Mouse (Mus musculus) hindbrain, embryonic 10.5 days (tissue): ENCODE data around the gene Hook2. TPM values are rescaled to one million over a fixed set of nuclear protein-coding genes. Genes with fewer than 3 reads are reported as not detected.

Experiments
- DNase-seq: peaks from one replicate; pipeline ENCODE4 v3.0.0-alpha.2; 2017; ENCODE audit warnings: low spot score
- H3K27ac ChIP-seq: fragments of 300-500 bp; sonication (generic); 2 replicates; pipeline ENCODE4 v1.5.1; 2016; ENCODE audit warnings: mild to moderate bottlenecking, moderate library complexity
- H3K27me3 ChIP-seq: fragments of 300-500 bp; sonication (generic); 2 replicates; pipeline ENCODE4 v1.6.1; 2016; ENCODE audit warnings: mild to moderate bottlenecking; ENCODE audit not compliant: poor library complexity, insufficient read depth, severe bottlenecking
- H3K36me3 ChIP-seq: fragments of 300-500 bp; sonication (generic); 2 replicates; pipeline ENCODE4 v1.6.1; 2016; ENCODE audit warnings: mild to moderate bottlenecking, moderate library complexity
- H3K4me1 ChIP-seq: fragments of 300-500 bp; sonication (generic); replicated peaks from 2 replicates; pipeline ENCODE4 v1.6.1; 2016; ENCODE audit warnings: mild to moderate bottlenecking
- H3K4me3 ChIP-seq: fragments of 300-500 bp; sonication (generic); 2 replicates; pipeline ENCODE4 v1.5.1; 2016; ENCODE audit warnings: mild to moderate bottlenecking, moderate library complexity
- H3K9me3 ChIP-seq: fragments of 300-500 bp; sonication (generic); 2 replicates; pipeline ENCODE4 v1.6.1; 2016; ENCODE audit warnings: mild to moderate bottlenecking, moderate library complexity
- WGBS: fragments of 180-500 bp; shearing (Covaris S2); methylation state at CpG from one replicate; pipeline ENCODE4 v1.1.7; 2016; 5-methylcytosine and 5-hydroxymethylcytosine counted together
- polyA plus RNA-seq: library from polyadenylated mRNA; unstranded; fragments of >200 nt; fragmentation: Nextera tagmentation; extraction: Ambion mirVana; gene quantifications from 2 replicates; pipeline ENCODE4 v1.2.1, GENCODE M21; 2016

The Hook2 gene
- polyA plus RNA-seq, 1 experiment from 2014 or later, result 14.5 TPM

GRCm38 (mm10) chr8:84965731-84966291 lies 24.6 kb upstream of the Hook2 start:
- H3K9me3 ChIP-seq, result no peaks in the 10 kb centered on the region
- DNase-seq, result peak; percentile 95
- under 1% methylated on average over 41 of the region's 41 CpGs for WGBS
- H3K4me1 ChIP-seq, result peaks cover 47% of the 10 kb centered on the region
- peak overlapping the region; percentile 89 for H3K27ac ChIP-seq
- H3K4me3 ChIP-seq, result peak overlapping the region; percentile 80
- peaks cover 33% of the 10 kb centered on the region for H3K36me3 ChIP-seq
- no peaks in the 10 kb centered on the region for H3K27me3 ChIP-seq

- H3K4me3 ChIP-seq, result peak overlapping the region; percentile 80; the same call in 1 of the 2 replicates
- 52% methylated on average over 3 of the region's 3 CpGs for WGBS
- H3K9me3 ChIP-seq, result no peaks in the 10 kb centered on the region
- H3K4me1 ChIP-seq, result peaks cover 55% of the 10 kb centered on the region
- H3K27me3 ChIP-seq, result no peaks in the 10 kb centered on the region
- peaks cover 33% of the 10 kb centered on the region for H3K36me3 ChIP-seq
- 0 out of 2 replicates have a peak overlapping the region, but pooled peaks have one; percentile 89 for H3K27ac ChIP-seq
- DNase-seq, result no peak
Observed at GRCm38 (mm10) chr8:84966603-84967002, 23.8 kb upstream of the Hook2 start.

- WGBS, result 89% methylated on average over 13 of the region's 13 CpGs
- H3K4me1 ChIP-seq, result peaks cover 55% of the 10 kb centered on the region
- H3K9me3 ChIP-seq, result no peaks in the 10 kb centered on the region
Observed at GRCm38 (mm10) chr8:84967532-84968304, 22.7 kb upstream of the Hook2 start.

GRCm38 (mm10) chr8:84968650-84969049 lies 21.8 kb upstream of the Hook2 start:
- H3K9me3 ChIP-seq, result no peaks in the 10 kb centered on the region
- peaks cover 38% of the 10 kb centered on the region for H3K36me3 ChIP-seq
- peak overlapping the region; percentile 89 for H3K4me3 ChIP-seq
- WGBS, result 24% methylated on average over 2 of the region's 2 CpGs
- H3K27ac ChIP-seq, result peak overlapping the region; percentile 99
- H3K27me3 ChIP-seq, result no peaks in the 10 kb centered on the region
- no peak for DNase-seq
- peaks cover 55% of the 10 kb centered on the region for H3K4me1 ChIP-seq

More at GRCm38 (mm10) chr8:84967532-84968304, 22.7 kb upstream of the Hook2 start:
- peaks cover 33% of the 10 kb centered on the region for H3K36me3 ChIP-seq
- no peak overlapping the region; the same call in 1 of the 2 replicates for H3K27ac ChIP-seq
- no peaks in the 10 kb centered on the region for H3K27me3 ChIP-seq
- H3K4me3 ChIP-seq, result peak overlapping the region; percentile 89; the same call in 1 of the 2 replicates
- DNase-seq, result no peak

- DNase-seq, result peak; percentile 87
- peak within 1 kb of the TSS; percentile 89 for H3K4me3 ChIP-seq
- H3K27me3 ChIP-seq, result no peaks in the 10 kb centered on the region
- H3K4me1 ChIP-seq, result peaks cover 55% of the 10 kb centered on the region
- no peaks in the 10 kb centered on the region for H3K9me3 ChIP-seq
- under 1% methylated on average over 56 of the region's 56 CpGs for WGBS
- H3K27ac ChIP-seq, result peak within 1 kb of the TSS; percentile 99
- H3K36me3 ChIP-seq, result peaks cover 40% of the 10 kb centered on the region
Observed at GRCm38 (mm10) chr8:84969241-84970134, 20.9 kb upstream of the Hook2 start, which contains the start of the genes Gm49661, Prdx2 and Rnaseh2a. Gm49661 (minus strand) TSS chr8:84969433. Prdx2 (plus strand) TSS chr8:84969587. Rnaseh2a (minus strand) TSS chr8:84969767.

- 14% methylated on average over 21 of the region's 21 CpGs for WGBS
- peaks cover 53% of the 10 kb centered on the region for H3K4me1 ChIP-seq
- no peaks in the 10 kb centered on the region for H3K9me3 ChIP-seq
Observed at GRCm38 (mm10) chr8:84970135-84970790, 20.1 kb upstream of the Hook2 start.

GRCm38 (mm10) chr8:84970913-84971312 lies 19.5 kb upstream of the Hook2 start:
- DNase-seq, result no peak
- H3K9me3 ChIP-seq, result no peaks in the 10 kb centered on the region
- H3K36me3 ChIP-seq, result peaks cover 51% of the 10 kb centered on the region
- 72% methylated on average over 5 of the region's 5 CpGs for WGBS
- H3K4me3 ChIP-seq, result peak overlapping the region; percentile 89
- peaks cover 53% of the 10 kb centered on the region for H3K4me1 ChIP-seq
- peak overlapping the region; percentile 99 for H3K27ac ChIP-seq
- no peaks in the 10 kb centered on the region for H3K27me3 ChIP-seq

More at GRCm38 (mm10) chr8:84970135-84970790, 20.1 kb upstream of the Hook2 start:
- H3K36me3 ChIP-seq, result peaks cover 48% of the 10 kb centered on the region
- no peaks in the 10 kb centered on the region for H3K27me3 ChIP-seq
- peak overlapping the region; percentile 89 for H3K4me3 ChIP-seq
- H3K27ac ChIP-seq, result peak overlapping the region; percentile 99
- DNase-seq, result no peak

- 90% methylated on average over 1 of the region's 1 CpGs for WGBS
- peaks cover 60% of the 10 kb centered on the region for H3K4me1 ChIP-seq
- H3K9me3 ChIP-seq, result no peaks in the 10 kb centered on the region
- H3K36me3 ChIP-seq, result peaks cover 51% of the 10 kb centered on the region
- no peak for DNase-seq
- no peak overlapping the region for H3K27ac ChIP-seq
- H3K4me3 ChIP-seq, result no peak overlapping the region
- peaks cover 12% of the 10 kb centered on the region for H3K27me3 ChIP-seq
Observed at GRCm38 (mm10) chr8:84973079-84973478, 17.3 kb upstream of the Hook2 start.

GRCm38 (mm10) chr8:84973803-84974542 lies 16.4 kb upstream of the Hook2 start:
- DNase-seq, result peak; percentile 46
- Histone ChIP-seq H3K4me1 (peaks cover 60% of the 10 kb centered on the region), H3K4me3 (no peak overlapping the region), H3K27me3 (peaks cover 21% of the 10 kb centered on the region), H3K36me3 (peaks cover 51% of the 10 kb centered on the region), H3K27ac (no peak overlapping the region), H3K9me3 (no peaks in the 10 kb centered on the region)
- 67% methylated on average over 4 of the region's 4 CpGs for WGBS

- DNase-seq, result no peak
- Histone ChIP-seq H3K9me3 (no peaks in the 10 kb centered on the region), H3K27me3 (peaks cover 28% of the 10 kb centered on the region), H3K4me1 (peaks cover 63% of the 10 kb centered on the region), H3K27ac (no peak overlapping the region), H3K4me3 (no peak overlapping the region), H3K36me3 (peaks cover 51% of the 10 kb centered on the region)
- 84% methylated on average over 8 of the region's 8 CpGs for WGBS
Observed at GRCm38 (mm10) chr8:84974543-84975142, 15.8 kb upstream of the Hook2 start.

- Histone ChIP-seq H3K4me3 (peak overlapping the region; percentile 68), H3K4me1 (peaks cover 68% of the 10 kb centered on the region), H3K27ac (no peak overlapping the region), H3K27me3 (peaks cover 36% of the 10 kb centered on the region), H3K9me3 (no peaks in the 10 kb centered on the region), H3K36me3 (peaks cover 51% of the 10 kb centered on the region)
- DNase-seq, result peak; percentile 66
- 27% methylated on average over 7 of the region's 7 CpGs for WGBS
Observed at GRCm38 (mm10) chr8:84975434-84975833, 15.0 kb upstream of the Hook2 start.
